Mouse (Mus musculus) urinary bladder, adult 18-20 months (tissue): ENCODE results near the gene Eif4e.

Experiments
- DNase-seq, 2 experiments: peaks; one replicate each; pipeline ENCODE4 v3.0.0; 2022; ENCODE audit warnings: low spot score in 2 of 2, mixed read lengths in 2 of 2

The Eif4e gene

DNA sequence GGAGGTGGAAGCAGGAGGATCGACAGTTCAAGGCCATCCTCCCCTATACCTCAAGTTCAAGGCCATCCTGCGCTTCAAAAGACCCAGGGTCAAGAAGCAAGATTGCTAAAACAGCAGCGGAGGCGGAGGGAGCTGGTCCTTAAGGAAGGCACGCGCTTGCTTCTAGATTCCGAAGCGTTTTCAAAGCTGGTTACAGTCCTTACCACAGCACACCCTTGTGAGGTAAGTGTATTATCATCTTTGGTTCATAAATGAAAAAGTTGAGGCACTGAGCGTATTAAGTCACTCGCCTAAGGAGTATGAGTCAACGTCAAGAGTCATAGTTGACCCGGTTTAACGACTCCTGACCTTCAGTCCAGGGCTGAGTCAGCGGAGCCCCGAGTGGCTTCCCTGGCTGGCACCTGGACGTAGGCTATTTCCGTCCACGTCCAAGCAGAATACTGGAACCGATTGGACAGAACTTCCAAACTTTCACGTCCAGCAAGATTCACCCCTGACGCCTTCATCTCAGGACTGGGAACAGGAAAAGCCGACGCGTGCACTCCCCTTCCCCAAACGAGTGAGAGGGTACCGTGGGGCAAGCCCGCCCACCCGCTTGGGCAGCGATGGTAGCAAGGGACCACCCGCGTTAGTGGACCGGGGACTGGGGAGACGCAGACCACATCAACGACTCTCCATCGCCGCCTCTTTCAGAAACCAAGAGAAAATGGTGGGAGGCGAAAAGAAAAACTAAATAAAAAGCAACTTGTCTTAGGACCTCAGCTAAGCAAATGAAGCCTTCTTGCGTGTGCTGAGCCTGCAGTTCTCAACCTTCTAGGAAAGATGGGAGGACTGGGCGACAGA is at the start of gene Eif4e:
Gene Eif4e, plus strand, starts transcription at position 107 of the 843 bp plus-strand sequence.
- peak; percentile 63 to 82 for DNase-seq

GRCm38 (mm10) chr3:138479489-138479888 is 46.5 kb upstream of the Eif4e start:
- DNase-seq = no peak

DNA sequence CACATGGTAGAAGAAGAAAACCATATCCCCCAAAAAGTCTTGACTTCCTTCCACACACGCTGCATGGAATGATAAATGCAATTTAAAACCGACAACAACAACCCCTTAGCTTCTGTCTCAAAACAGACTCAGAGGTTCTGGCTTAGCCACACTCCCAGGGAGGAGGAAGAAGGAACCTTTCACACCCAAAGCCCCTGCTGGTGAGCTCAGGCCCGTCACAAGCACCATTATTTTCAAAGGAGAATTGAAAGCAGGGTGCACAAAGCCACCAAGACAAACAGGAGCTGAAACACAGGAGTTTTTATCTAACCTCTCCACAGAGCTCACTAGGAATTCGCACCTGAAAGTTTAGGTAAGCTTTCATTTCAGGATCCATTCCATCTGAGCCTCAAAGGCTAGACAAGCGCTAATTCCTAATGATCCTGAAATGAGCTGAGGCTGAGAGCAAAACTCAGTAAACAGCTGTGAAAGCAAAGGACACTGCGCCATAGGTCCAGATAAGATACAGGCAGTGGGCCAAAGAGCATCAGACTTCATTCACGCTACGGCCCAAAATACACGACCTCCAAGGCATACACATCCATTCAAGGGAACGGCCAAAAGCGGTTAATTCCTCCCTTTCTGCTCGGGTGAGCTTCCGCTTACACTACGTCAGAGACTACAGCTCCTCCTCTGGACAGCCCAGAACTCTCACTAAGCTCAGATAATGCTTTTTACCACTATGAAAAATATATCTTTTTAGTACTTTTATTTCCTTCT is 44.3 kb upstream of the Eif4e start:
- DNase-seq = no peak

DNA sequence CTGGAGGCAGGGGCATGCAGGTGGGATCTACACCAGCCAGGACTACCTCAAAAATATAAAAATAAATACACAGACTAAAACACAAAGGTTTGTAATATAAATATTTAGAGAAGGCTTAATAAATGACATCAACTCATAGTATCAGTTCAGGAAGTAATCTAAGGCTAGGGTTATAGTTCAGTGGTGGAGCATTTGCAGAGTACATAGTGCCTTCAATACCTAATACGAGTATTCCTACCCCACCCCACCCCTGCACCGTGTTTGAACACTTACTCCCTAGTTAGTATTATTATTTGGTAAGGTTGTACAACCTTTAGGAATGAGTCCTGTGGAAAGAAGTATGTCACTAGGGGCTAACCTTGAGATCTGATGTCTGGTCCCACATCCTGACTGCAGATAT is 42.7 kb upstream of the Eif4e start:
- no peak for DNase-seq

DNA sequence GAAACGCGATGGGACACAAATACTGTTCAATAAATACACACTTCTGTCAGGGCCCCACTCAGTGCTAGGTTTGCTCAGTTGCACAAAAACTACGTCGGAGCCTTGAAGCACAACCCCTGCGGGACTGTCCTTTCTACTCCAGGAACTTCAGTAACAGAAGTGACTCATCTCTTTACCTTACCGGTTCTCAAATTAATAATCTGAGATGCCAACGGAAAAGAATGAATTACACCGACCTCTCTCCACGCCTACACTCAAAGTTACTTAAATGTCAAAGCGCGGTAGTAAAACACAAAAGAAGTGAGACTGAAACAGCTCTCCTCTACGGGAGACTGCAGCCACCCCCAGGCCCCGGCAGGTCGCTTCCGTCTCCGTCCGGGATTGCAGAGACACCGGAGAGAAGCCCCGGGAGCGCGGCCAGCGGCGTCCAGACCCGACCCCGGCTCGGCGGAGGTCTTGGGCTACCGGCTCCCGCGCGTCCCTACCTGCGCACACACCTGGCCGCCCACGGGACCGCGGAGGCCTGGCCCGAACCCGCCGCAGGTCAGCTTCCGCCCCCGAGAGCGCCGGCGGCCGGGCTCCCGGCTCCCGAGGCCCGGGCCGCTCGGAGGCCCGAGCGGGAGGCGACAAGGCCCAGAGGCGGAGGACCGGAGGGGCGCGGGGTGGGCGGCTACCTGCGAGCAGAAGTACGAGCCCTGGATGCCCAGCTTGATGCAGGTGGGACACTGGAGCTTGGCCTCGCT is 37.2 kb upstream of the Eif4e start:
- no peak for DNase-seq

DNA sequence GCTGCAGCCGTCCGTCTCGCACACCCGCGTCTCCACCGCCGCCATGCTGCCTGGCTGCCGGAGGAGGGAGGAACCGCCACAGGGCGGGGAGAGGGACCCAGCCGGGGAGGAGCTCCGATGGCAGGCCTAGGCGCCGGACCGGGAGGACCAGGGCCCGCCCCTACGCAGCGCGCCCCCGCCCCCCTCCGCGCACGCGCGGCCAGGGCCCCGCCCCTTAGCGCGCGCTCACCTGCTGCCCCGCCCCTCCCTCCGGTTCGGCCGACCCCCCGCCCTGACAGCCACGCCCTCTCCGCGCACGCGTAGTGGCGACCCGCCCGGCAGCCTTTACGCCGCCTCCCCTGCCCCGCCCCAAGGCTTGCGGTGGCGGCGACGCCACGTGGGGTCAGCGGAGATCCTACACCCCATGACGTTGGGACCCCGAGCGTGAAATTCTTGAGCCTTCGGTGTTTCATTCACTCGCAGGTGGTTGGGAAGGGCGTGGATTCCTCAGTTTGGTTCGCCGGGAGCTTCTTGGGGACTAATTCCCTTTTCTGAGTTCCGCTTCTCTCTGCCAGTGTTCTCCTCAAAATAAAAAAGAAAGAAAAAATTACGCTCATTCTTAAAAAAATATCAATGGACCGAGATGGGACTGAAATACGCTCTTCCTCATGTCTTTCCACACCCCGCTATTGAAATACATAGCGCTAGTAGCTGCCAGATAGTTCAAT is 36.5 kb upstream of the Eif4e start, which contains the start of gene Metap1:
Gene Metap1, minus strand, starts transcription at position 189 of the 707 bp plus-strand sequence.
- peak; percentile 94 for DNase-seq

DNA sequence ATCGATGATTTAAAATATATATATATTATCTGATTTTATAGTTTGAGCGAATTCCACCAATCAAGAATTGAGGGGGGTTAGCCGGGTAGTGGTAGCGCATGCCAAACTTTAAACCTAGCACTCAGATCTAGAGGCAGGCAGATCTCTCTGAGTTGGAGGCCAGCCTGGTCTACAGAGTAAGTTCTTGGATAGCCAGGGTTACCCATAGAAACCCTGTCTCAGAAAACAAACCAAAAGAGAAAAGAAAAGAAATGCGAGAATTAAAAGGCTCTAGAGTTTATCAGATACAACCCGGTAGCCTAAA is 36.0 kb upstream of the Eif4e start:
- no peak for DNase-seq

- DNase-seq = no peak
These were observed 32.3 kb upstream of the Eif4e start for GRCm38 (mm10) chr3:138493668-138494067.

- DNase-seq = no peak
These were observed 31.4 kb upstream of the Eif4e start for GRCm38 (mm10) chr3:138494565-138494964.

GRCm38 (mm10) chr3:138495166-138496145 is 30.5 kb upstream of the Eif4e start:
- DNase-seq = no peak

- no peak for DNase-seq
These were observed 27.2 kb upstream of the Eif4e start for GRCm38 (mm10) chr3:138498731-138499130.

GRCm38 (mm10) chr3:138499854-138500740 is 25.9 kb upstream of the Eif4e start:
- no peak for DNase-seq

DNA sequence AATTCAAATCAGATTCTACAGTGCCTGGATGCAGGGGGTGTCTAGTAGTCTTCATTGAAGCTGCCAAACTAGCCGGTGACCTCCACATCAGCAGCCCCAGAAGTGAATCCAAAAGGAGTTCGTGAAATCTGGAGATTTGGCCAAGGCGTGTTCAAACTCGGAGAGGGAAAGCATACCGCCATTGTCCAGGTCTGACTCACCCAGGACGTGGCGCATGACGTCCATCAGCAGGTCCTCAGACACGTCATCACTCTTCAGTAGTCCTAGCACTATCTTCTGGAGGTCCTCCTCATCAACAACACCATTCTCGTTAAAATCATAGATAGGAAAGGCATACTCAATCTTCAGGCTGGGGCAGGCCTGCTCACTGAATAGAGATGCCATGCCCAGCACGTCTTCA is 22.2 kb upstream of the Eif4e start:
- DNase-seq = no peak

DNA sequence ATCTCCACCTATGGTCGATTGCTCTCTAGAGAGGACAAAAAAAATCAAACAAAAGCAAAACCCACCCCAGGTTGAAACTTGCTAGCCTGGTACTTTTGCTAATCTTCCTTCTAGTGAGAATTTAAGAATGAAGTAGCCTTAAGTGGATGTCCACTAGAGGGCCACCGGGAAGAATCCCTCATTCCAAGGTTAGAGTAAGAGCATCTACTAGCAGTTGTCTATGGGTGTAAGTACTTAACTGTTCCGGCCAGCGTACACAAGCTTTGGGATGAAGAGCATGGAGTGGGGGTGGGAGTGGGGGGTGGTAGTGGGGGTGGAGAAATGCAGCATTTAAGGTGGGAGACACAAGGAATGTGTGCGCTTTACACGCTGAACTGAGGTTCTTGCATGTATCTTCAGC is 19.2 kb upstream of the Eif4e start:
- no peak for DNase-seq

- DNase-seq = no peak
These were observed 16.4 kb upstream of the Eif4e start for GRCm38 (mm10) chr3:138509581-138509980.

GRCm38 (mm10) chr3:138510471-138510870 is 15.5 kb upstream of the Eif4e start:
- DNase-seq = no peak

DNA sequence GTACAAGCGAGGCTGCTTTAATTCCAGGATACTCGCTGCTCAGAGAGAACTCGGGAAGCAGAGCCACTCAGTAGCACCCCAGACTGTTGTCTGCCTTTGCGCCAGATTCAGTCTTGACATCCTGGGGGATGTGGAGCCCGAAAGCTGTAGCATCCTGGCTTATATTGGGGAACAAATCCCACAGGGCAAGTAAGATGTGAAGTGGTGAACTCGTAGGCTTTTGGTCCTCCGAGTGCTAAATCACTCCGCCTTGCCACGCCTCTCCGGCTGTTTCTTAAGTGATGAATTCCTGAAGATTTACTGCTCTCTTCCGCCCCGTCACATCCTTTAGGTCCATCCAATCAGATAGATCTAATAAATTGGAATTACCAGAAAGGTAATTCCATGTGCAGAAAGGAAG is 12.7 kb upstream of the Eif4e start:
- DNase-seq = no peak

GRCm38 (mm10) chr3:138514749-138515148 is 11.2 kb upstream of the Eif4e start:
- DNase-seq = no peak

- no peak for DNase-seq
These were observed 10.2 kb upstream of the Eif4e start for GRCm38 (mm10) chr3:138515656-138516370.
